30 mouse cellular contexts compared by ENCODE assay signal in genomic region chr1:160249786-160250185, GRCm38 (mm10). TPM values are rescaled to one million over a fixed set of nuclear protein-coding genes. Genes with fewer than 3 reads are reported as not detected.
A peak's percentile ranks its signal among the peaks of the same experiment; 100 is the strongest.
DNase-seq lines count a peak whose midpoint lies in the region; ATAC-seq and TF ChIP-seq lines count a peak whose summit lies in the region.
"Had no signal": no experiment of that assay in that cellular context is flagged by ENCODE, and none has a peak within 500 bp of the region (broad histone marks: within the 10 kb centered on the region; RNA-seq: fewer than 3 reads in every experiment).

No protein-coding gene starts in this region.

- WGBS in heart, postnatal 0 days = 58% methylated on average over 3 of the region's 3 CpGs
- 59% methylated on average over 3 of the region's 3 CpGs for WGBS in heart, embryonic 11.5 days (ENCODE audit: insufficient replicate concordance)
- 69% methylated on average over 3 of the region's 3 CpGs for WGBS in stomach, embryonic 15.5 days

- no peak for ATAC-seq in heart, postnatal 0 days (ENCODE audit: insufficient read depth, low read depth)
- ATAC-seq in heart, embryonic 11.5 days (replicated peaks; ENCODE audit: insufficient number of reproducible peaks, low FRiP score, low TSS enrichment) = no peak
- no peak for ATAC-seq in megakaryocyte, adult 5-6 weeks (ENCODE audit: poor library complexity, severe bottlenecking)
- no peak for ATAC-seq in stomach, embryonic 15.5 days (ENCODE audit: insufficient read depth, low FRiP score, low read depth)
- ATAC-seq: activated CD4-positive, CD25-positive, alpha-beta regulatory T cell, adult 4 months; forebrain, postnatal 0 days; hindbrain, postnatal 0 days; intestine, embryonic 15.5 days; liver, embryonic 12.5 days; liver, postnatal 0 days had no signal

- H3K9ac ChIP-seq in heart, postnatal 0 days (replicated peaks; ENCODE audit: low read depth, low read length) = no peak overlapping the region
- no peak overlapping the region for H3K9ac ChIP-seq in heart, embryonic 11.5 days (ENCODE audit: low read depth, low read length)
- no peak overlapping the region for H3K9ac ChIP-seq in stomach, embryonic 15.5 days
- H3K9ac ChIP-seq: embryonic facial prominence, embryonic 13.5 days; forebrain, embryonic 12.5 days; forebrain, postnatal 0 days; hindbrain, embryonic 12.5 days; intestine, embryonic 15.5 days; liver, embryonic 12.5 days; liver, postnatal 0 days had no signal

- no peaks in the 10 kb centered on the region for H3K9me3 ChIP-seq in heart, postnatal 0 days (replicated peaks; ENCODE audit: control insufficient read depth, low read length)
- no peaks in the 10 kb centered on the region for H3K9me3 ChIP-seq in heart, embryonic 11.5 days (replicated peaks; ENCODE audit: control insufficient read depth, low read length)
- no peaks in the 10 kb centered on the region for H3K9me3 ChIP-seq in megakaryocyte, embryonic 14.5 days
- no peaks in the 10 kb centered on the region for H3K9me3 ChIP-seq in stomach, embryonic 15.5 days
- H3K9me3 ChIP-seq: embryonic facial prominence, embryonic 13.5 days; forebrain, embryonic 12.5 days; hindbrain, embryonic 12.5 days; intestine, embryonic 15.5 days; liver, embryonic 12.5 days had no signal

- peak; percentile 28 for DNase-seq in heart, postnatal 0 days (ENCODE audit: low spot score)
- no peak for DNase-seq in adrenal gland, postnatal 25 days
- DNase-seq: adrenal gland, adult 2 months; B cell, adult 2 months; cerebellum, adult 11 months; cerebellum, adult 9-10 months; embryo, embryonic 11 days; forebrain, postnatal 0 days; gastrocnemius, postnatal 25 days; heart, postnatal 36 days; kidney, adult 2 months; kidney, postnatal 36 days; left cerebral cortex, postnatal 4 days; liver, postnatal 0 days; midbrain, embryonic 14.5 days; retina, postnatal 1 day; right cerebral cortex, postnatal 14 days; thymus, adult 18-20 months; thymus, postnatal 36 days had no signal

- no peak overlapping the region for H3K4me3 ChIP-seq in heart, postnatal 0 days (ENCODE audit: low read depth, low read length)
- no peak overlapping the region for H3K4me3 ChIP-seq in heart, embryonic 11.5 days (ENCODE audit: low read depth, low read length)
- peak overlapping the region; percentile 74 for H3K4me3 ChIP-seq in megakaryocyte, embryonic 14.5 days (replicated peaks)
- H3K4me3 ChIP-seq in stomach, embryonic 15.5 days (replicated peaks) = no peak overlapping the region
- H3K4me3 ChIP-seq: embryonic facial prominence, embryonic 13.5 days; forebrain, embryonic 12.5 days; hindbrain, embryonic 12.5 days; intestine, embryonic 15.5 days; liver, embryonic 12.5 days had no signal

- TF ChIP-seq EP300 in heart, postnatal 0 days (IDR thresholded peaks at IDR 0.05; ENCODE audit: low read depth) = no peak

- no peak overlapping the region for H3K4me2 ChIP-seq in heart, postnatal 0 days (ENCODE audit: low read depth, low read length)
- H3K4me2 ChIP-seq in heart, embryonic 11.5 days = no peak overlapping the region
- H3K4me2 ChIP-seq in stomach, embryonic 15.5 days = 0 out of 2 replicates have a peak overlapping the region, but pooled peaks have one; percentile 3
- H3K4me2 ChIP-seq: embryonic facial prominence, embryonic 13.5 days; forebrain, embryonic 12.5 days; hindbrain, embryonic 12.5 days; intestine, embryonic 15.5 days; liver, embryonic 12.5 days had no signal

- H3K4me1 ChIP-seq in heart, postnatal 0 days (ENCODE audit: control insufficient read depth, insufficient read depth) = 0 out of 2 replicates have a peak, but pooled peaks cover 7% of the 10 kb centered on the region
- H3K4me1 ChIP-seq in heart, embryonic 11.5 days (ENCODE audit: control insufficient read depth, insufficient read depth, low read length) = no peaks in the 10 kb centered on the region
- peaks cover 77% of the 10 kb centered on the region for H3K4me1 ChIP-seq in megakaryocyte, embryonic 14.5 days
- no peaks in the 10 kb centered on the region for H3K4me1 ChIP-seq in stomach, embryonic 15.5 days
- H3K4me1 ChIP-seq: forebrain, embryonic 12.5 days; hindbrain, embryonic 12.5 days; intestine, embryonic 15.5 days had no signal

- no peaks in the 10 kb centered on the region for H3K27me3 ChIP-seq in heart, postnatal 0 days (ENCODE audit: control insufficient read depth, insufficient read depth, low read length)
- no peaks in the 10 kb centered on the region for H3K27me3 ChIP-seq in heart, embryonic 11.5 days (ENCODE audit: control insufficient read depth, insufficient read depth, low read length)
- no peaks in the 10 kb centered on the region for H3K27me3 ChIP-seq in megakaryocyte, embryonic 14.5 days (replicated peaks)
- H3K27me3 ChIP-seq in stomach, embryonic 15.5 days (replicated peaks) = no peaks in the 10 kb centered on the region
- H3K27me3 ChIP-seq: embryonic facial prominence, embryonic 13.5 days; forebrain, embryonic 12.5 days; hindbrain, embryonic 12.5 days; intestine, embryonic 15.5 days; liver, embryonic 12.5 days had no signal

- H3K27ac ChIP-seq in heart, postnatal 0 days (ENCODE audit: low read depth) = no peak overlapping the region
- no peak overlapping the region for H3K27ac ChIP-seq in heart, embryonic 11.5 days (ENCODE audit: low read depth, low read length)
- no peak overlapping the region for H3K27ac ChIP-seq in stomach, embryonic 15.5 days
- H3K27ac ChIP-seq: forebrain, embryonic 12.5 days; hindbrain, embryonic 12.5 days; hindbrain, postnatal 0 days; intestine, embryonic 15.5 days; liver, embryonic 12.5 days had no signal

- no peak for TF ChIP-seq CTCF in heart, postnatal 0 days (IDR thresholded peaks at IDR 0.05; ENCODE audit: low read depth)

- H3K36me3 ChIP-seq in heart, postnatal 0 days (replicated peaks; ENCODE audit: control insufficient read depth, insufficient read depth, low read length) = no peaks in the 10 kb centered on the region; the same call in 1 of the 2 replicates
- no peaks in the 10 kb centered on the region for H3K36me3 ChIP-seq in heart, embryonic 11.5 days (ENCODE audit: control insufficient read depth, insufficient read depth, low read length)
- peaks cover 93% of the 10 kb centered on the region for H3K36me3 ChIP-seq in megakaryocyte, embryonic 14.5 days (replicated peaks; ENCODE audit: low read length)
- H3K36me3 ChIP-seq in stomach, embryonic 15.5 days = no peaks in the 10 kb centered on the region
- H3K36me3 ChIP-seq: embryonic facial prominence, embryonic 13.5 days; forebrain, embryonic 12.5 days; hindbrain, embryonic 12.5 days; intestine, embryonic 15.5 days had no signal

RNA-seq across cellular contexts. Expression of gene Cacybp, which starts 37.1 kb away (rescaled TPM):
- 33.7 and 38.2 TPM in 2 replicates for total RNA-seq in heart, postnatal 0 days (2014; rRNA removed; ENCODE audit: low replicate concordance)
- polyA plus RNA-seq in heart, postnatal 0 days (2015; fragmentation: Nextera tagmentation; extraction: Ambion mirVana) = 124 and 131 TPM in 2 replicates
- polyA plus RNA-seq in heart, embryonic 11.5 days (2014; fragmentation: Nextera tagmentation; extraction: Ambion mirVana) = 202 and 205 TPM in 2 replicates
- polyA plus RNA-seq in megakaryocyte, embryonic 14.5 days (2012; ENCODE audit: insufficient read depth, low replicate concordance) = 75.5 and 79.1 TPM in 2 replicates
- total RNA-seq in megakaryocyte, adult 5-6 weeks (2015) = 122 and 129 TPM in 2 replicates
- 122 and 124 TPM in 2 replicates for total RNA-seq in megakaryocyte, adult 5-6 weeks (2017)
- 196 and 234 TPM in 2 replicates for polyA plus RNA-seq in stomach, embryonic 15.5 days (2015; fragmentation: Nextera tagmentation; extraction: Ambion mirVana)
- 81.3 and 101 TPM in 2 replicates for total RNA-seq in adrenal gland, postnatal 25 days (2021)

RNA-seq across cellular contexts. Expression of gene Mrps14, which starts 54.8 kb away (rescaled TPM):
- total RNA-seq in heart, postnatal 0 days (2014; rRNA removed; ENCODE audit: low replicate concordance) = 19.3 and 28.1 TPM in 2 replicates
- 221 and 235 TPM in 2 replicates for polyA plus RNA-seq in heart, postnatal 0 days (2015; fragmentation: Nextera tagmentation; extraction: Ambion mirVana)
- polyA plus RNA-seq in heart, embryonic 11.5 days (2014; fragmentation: Nextera tagmentation; extraction: Ambion mirVana) = 178 and 193 TPM in 2 replicates
- polyA plus RNA-seq in megakaryocyte, embryonic 14.5 days (2012; ENCODE audit: insufficient read depth, low replicate concordance) = 0.86 TPM in 1 of 2 replicates, not detected in the other
- 109 and 125 TPM in 2 replicates for total RNA-seq in megakaryocyte, adult 5-6 weeks (2015)
- 90.6 and 95.8 TPM in 2 replicates for total RNA-seq in megakaryocyte, adult 5-6 weeks (2017)
- 296 and 299 TPM in 2 replicates for polyA plus RNA-seq in stomach, embryonic 15.5 days (2015; fragmentation: Nextera tagmentation; extraction: Ambion mirVana)
- total RNA-seq in adrenal gland, postnatal 25 days (2021) = 73.0 and 98.2 TPM in 2 replicates

Comparison
In these comparisons a context has a peak if more than half of its experiments do, and no peak if none do; other contexts are left out.
1. RNA of gene Mrps14, which starts 54.8 kb away (polyA plus RNA-seq): 296 to 299 TPM in stomach, embryonic 15.5 days, 221 to 235 TPM in heart, postnatal 0 days and 178 to 193 TPM in heart, embryonic 11.5 days; 0.86 TPM in megakaryocyte, embryonic 14.5 days; every median in the first group is over 10 times any median in the second.